Mouse (Mus musculus): ENCODE data around the gene Ranbp3l.

Gene Ranbp3l

GRCm38 (mm10) chr15:9093598-9094365 lies 126.0 kb downstream of the Ranbp3l start:
- no peak for DNase-seq (ENCODE audit: low spot score in 2 of 2)

- DNase-seq (ENCODE audit: low spot score in 2 of 2), result peak; percentile 24 to 32
Observed at GRCm38 (mm10) chr15:9094366-9094750, 126.6 kb downstream of the Ranbp3l start.

GRCm38 (mm10) chr15:9096865-9097264 lies 129.1 kb downstream of the Ranbp3l start:
- no peak for DNase-seq (ENCODE audit: low spot score in 2 of 2)

- no peak for DNase-seq (ENCODE audit: low spot score in 2 of 2)
Observed at GRCm38 (mm10) chr15:9100446-9101077, 132.8 kb downstream of the Ranbp3l start.

- DNase-seq (ENCODE audit: low spot score in 2 of 2), result no peak
Observed at GRCm38 (mm10) chr15:9106303-9107074, 138.7 kb downstream of the Ranbp3l start.

GRCm38 (mm10) chr15:9110526-9111347 lies 143.0 kb downstream of the Ranbp3l start:
- no peak for DNase-seq (ENCODE audit: low spot score in 2 of 2)

GRCm38 (mm10) chr15:9111648-9112047 lies 143.9 kb downstream of the Ranbp3l start:
- no peak for DNase-seq (ENCODE audit: low spot score in 2 of 2)

- DNase-seq (ENCODE audit: low spot score in 2 of 2), result no peak
Observed at GRCm38 (mm10) chr15:9113556-9113955, 145.8 kb downstream of the Ranbp3l start.

GRCm38 (mm10) chr15:9114131-9114530 lies 146.4 kb downstream of the Ranbp3l start:
- no peak for DNase-seq (ENCODE audit: low spot score in 2 of 2)

- DNase-seq (ENCODE audit: low spot score in 2 of 2), result no peak
Observed at GRCm38 (mm10) chr15:9114599-9114998, 146.8 kb downstream of the Ranbp3l start.
